Mouse (Mus musculus): ENCODE results near the gene Dnajb4. TPM values are rescaled to one million over a fixed set of nuclear protein-coding genes. Genes with fewer than 3 reads are reported as not detected.
A peak's percentile ranks its signal among the peaks of the same experiment; 100 is the strongest.
"Not testable (repeated sequence)": the region's sequence is repeated elsewhere in the genome, so short reads cannot be mapped to it uniquely, and the experiment has no call there.

Dnajb4 gene
- total RNA-seq, 4 experiments from 2014 or later, result 43.8 to 67.3 (median 46.9) TPM

DNA sequence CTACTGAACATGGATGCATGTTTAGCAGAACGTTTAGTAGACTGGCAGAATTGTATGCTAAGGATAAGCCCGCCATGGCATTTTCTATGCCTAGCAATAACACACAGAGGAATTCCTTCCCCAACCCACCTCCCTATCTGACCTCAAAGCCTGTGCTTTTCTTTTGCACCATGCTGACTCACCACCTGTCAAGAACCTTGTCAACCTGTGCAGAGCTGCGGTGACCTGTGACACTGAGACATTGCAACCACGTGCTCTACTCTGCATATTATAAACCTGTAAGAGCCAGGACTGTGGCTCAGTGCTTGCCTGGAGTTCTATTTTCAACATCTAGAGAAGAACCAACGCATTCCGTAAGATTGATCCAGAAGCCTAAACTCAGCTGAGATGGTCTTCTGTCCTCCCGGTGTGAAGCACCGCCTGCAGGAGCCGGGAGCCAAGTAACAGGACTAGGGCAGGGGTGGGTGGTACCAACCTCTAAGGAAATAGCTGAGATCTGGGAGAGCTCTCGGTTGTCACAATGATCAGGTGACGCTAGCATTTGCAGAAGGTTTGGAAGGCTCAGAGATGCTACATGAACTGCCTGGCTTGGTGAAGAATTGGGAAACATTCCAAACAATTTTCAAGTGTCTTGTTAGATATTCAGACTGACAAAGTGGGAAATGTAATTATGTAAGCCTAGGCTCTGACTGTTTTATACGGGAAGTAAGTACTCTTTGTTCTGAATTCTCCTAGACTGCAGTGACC lies 62.8 kb downstream of the Dnajb4 start:
- DNase-seq (ENCODE audit: low spot score in 2 of 2), result no peak

DNA sequence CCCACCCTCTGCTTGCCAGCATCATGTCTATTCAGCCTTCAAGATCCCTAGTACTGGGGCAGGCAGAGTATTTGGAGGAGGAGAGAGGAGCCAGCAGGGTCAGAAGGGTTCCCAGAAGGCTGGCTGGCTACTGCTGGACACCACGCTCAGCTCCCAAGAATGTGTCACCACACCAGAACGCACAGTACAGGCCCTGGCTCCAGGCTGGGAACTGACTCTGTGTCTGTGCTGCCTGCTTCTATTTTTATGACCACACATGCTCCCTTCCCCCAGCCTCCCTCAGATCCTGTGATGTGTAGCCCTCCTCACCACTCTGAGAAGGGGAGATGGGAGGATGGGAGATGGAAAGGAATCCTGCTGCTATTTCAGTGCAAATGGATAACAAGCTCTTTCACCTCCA lies 64.9 kb downstream of the Dnajb4 start:
- DNase-seq (ENCODE audit: low spot score in 2 of 2), result peak; percentile 52 to 78

DNA sequence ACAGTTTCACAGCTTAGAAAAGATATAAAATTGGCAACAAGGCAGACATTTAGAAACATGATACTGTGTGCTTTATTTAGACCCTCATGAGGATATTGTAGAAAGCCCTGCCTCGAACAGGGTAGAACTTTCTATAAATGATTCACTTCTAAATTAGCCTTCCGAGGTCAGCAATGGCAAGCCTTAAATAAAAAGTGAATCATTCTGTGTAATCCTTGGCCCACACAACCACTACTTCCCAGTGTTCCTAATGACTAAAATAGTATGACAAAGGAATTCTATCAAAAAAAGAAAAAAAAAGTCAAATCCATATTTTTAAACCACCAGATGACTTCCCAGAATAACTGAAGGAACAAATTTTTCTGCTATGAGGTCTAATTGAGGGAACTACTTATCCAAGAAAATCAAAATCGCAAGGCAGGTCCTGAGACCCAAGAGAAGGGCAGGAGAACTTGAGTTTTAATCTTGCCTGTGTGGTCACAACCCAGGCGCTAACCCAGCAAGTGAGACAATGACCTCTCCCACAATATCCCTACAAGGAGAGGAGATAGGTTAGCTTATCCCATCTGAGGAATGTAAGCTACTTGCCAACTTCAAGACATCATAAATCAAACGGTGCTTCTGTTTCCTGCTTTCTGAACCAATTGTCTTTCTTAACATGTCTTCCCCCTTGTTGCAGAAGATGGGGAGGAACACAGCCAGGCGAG lies 67.0 kb downstream of the Dnajb4 start:
- DNase-seq (ENCODE audit: low spot score in 2 of 2), result no peak

DNA sequence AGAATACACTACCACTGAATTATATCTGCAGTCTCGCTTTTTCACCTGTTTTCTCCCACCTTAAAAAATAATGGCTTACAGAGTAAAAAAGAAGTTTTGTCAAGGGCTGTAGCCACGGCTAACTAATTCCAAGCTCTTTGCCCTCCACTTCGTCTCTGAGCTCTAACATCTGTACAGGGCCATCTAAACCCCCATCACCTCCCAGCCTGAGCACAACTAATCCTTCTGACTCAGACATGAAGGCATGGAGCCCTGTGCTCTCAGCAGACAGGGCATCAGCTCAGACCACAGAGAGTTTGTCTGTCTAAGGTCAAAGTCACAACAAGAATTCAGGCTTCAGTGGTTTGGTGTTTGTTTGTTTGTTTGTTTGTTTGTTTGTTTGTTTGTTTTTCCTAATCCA lies 68.0 kb downstream of the Dnajb4 start:
- DNase-seq (ENCODE audit: low spot score in 2 of 2), result no peak

DNA sequence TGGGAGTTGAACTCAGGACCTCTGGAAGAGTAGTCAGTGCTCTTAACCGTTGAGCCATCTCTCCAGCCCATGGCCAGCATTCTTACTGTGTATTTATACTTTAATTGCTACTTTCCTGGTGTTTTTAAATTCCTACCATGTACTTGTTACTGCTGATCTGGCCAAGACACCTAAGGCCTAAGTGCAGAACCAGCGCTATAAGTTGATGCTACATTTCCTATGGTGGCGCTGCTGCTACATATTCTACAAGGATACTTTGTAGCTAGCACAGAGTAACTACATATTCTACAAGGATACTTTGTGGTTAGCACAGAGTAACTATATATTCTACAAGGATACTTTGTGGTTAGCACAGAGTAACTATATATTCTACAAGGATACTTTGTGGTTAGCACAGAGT lies 70.8 kb downstream of the Dnajb4 start:
- DNase-seq (ENCODE audit: low spot score in 2 of 2), result not testable (repeated sequence)

DNA sequence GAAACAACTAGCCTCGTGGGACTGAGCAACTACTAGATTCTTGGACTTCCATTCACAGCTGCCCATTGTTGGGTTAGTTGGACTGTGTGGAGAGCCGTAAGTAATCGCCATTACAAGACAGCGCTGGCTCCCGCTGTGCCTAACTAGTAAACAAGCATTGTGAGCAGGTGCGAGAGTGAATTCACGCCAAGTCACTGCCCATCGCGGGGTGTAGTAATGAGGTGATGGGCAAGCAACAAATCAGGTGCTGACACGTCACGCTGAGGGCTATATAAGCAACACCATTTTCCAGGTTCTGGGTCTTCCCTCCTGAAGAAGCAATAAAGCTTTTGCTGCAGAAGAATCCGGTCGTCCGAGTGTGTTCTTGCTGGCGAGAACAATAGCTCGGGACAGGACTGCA lies 74.0 kb downstream of the Dnajb4 start:
- DNase-seq (ENCODE audit: low spot score in 2 of 2), result not testable (repeated sequence)

DNA sequence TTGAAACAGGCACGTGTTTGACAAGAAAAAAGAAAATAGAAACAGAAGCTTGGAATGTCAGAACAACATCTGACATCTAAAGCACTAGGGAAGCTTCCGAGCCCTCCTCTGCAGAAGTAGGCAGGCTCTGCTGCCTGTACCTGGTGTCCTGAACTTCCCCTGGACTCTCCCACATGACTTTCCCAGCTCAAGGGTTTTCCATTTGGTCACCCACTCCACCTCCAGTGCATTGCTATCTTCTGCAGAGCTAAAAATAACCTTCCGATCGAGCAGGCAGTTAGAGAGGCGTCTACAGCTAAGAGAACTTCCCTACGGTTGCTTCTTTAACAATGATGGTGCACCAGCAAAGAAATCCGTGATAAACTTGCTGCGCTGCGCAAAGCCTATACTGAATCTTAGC lies 76.5 kb downstream of the Dnajb4 start:
- DNase-seq (ENCODE audit: low spot score in 2 of 2), result no peak

DNA sequence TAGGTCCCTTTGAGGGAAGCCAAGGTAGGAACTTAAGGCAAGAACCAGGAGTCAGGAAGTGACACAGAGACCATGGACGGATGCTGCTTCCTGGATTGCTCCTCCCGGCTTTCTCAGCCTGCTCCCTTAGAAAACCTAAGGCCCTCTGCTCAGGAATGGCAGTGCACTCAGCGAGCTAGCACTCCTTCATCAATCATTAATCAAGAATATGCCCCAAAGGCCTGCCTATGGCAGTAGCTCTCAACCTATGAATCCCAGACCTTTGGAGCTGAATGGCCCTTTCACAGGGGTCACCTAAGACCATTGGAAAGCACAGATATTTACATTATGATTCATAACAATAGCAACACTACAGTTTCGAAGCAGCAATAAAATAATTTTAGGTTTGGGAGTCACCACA lies 79.1 kb downstream of the Dnajb4 start:
- DNase-seq (ENCODE audit: low spot score in 2 of 2), result no peak

DNA sequence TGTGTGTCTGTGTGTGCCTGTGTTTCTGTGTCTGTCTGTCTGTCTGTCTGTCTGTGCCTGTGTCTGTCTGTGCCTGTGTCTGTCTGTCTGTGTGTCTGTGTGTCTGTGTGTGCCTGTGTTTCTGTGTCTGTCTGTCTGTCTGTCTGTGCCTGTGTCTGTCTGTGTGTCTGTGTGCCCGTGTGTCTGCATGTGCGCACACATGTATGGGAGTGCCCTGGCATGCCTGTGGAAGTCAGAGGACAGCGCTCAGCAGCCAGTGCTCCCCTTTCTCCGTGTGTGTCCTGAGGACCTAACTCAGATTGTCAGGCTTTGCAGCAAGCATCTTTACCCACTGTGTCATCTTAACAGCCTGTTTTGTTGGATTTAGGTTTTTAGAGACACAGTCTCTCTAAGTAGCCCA lies 80.7 kb downstream of the Dnajb4 start:
- DNase-seq (ENCODE audit: low spot score in 2 of 2), result not testable (repeated sequence)

DNA sequence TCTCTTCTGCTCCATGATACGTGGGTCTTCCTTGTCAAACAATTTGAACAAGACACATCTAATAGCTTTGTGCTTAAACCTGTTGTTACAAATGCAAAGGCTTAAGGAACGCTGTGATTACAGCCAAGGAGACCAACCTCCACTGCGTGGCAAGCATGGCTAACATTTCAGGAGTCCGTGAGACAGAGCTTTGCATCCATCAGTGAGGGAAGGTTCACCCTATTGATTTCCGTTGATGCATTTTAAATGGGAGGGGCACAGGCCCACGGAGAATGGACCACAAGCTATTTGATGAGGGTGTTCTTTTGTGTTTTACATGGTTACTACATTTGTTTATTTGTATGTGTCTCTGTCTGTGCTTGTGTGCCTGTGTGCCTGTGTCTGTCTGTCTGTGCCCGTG lies 81.5 kb downstream of the Dnajb4 start:
- DNase-seq (ENCODE audit: low spot score in 2 of 2), result no peak

Other genes starting within 250 kb of the Dnajb4 start
- gene Gipc2, start 44.1 kb downstream of the Dnajb4 start, total RNA-seq (2022), result under 1 TPM in 3 of 4 experiments, not detected in 1; 0.36 to 0.70 (median 0.68) TPM
- gene Fubp1, start 120 bp upstream of the Dnajb4 start, total RNA-seq (2022), result 10 to 100 TPM; 20.1 to 27.7 (median 21.3) TPM
- gene Nexn, start 56.0 kb upstream of the Dnajb4 start, total RNA-seq (2022), result 100 to 1,000 TPM; 201 to 345 (median 252) TPM
- 1 to 10 TPM; 6.6 to 7.9 (median 7.4) TPM for gene Miga1, start 130.1 kb upstream of the Dnajb4 start, total RNA-seq (2022)
- gene Usp33, start 136.2 kb upstream of the Dnajb4 start, total RNA-seq (2022), result 10 to 100 TPM; 16.3 to 20.0 (median 18.6) TPM
- 10 to 100 TPM; 14.1 to 19.3 (median 14.8) TPM for gene Zzz3, start 185.2 kb upstream of the Dnajb4 start, total RNA-seq (2022)

Data from gastrocnemius, adult 8-10 months (tissue).